Mouse (Mus musculus): Measurements from ENCODE around the gene Atg13. TPM values are rescaled to one million over a fixed set of nuclear protein-coding genes. Genes with fewer than 3 reads are reported as not detected.

Gene Atg13
- total and polyA plus RNA-seq, 3 experiments: 8.5 to 34.8 (median 22.2) TPM

DNA sequence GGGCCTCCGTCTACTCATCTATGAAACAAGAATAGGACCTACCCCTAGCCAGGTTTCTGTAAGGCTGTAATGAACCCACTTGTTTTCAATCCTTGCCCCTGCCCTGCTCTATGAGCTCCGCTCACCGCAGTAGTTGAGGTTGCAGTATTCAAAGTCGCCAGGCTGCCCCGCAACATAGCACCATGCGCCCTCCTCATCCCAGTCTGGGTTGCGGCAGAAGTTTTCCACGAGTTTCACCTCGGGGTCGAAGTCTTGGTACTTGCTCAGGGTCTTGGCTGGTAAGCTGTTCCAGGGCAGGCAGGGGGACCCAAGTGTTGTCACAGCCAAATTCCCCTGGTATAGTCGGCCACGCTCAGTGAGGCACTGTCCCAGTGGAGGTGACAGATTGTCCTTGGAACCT lies 80.0 kb downstream of the Atg13 start:
- Histone ChIP-seq H3K36me3 (replicated peaks) (no peaks in the 10 kb centered on the region), H3K4me1 (ENCODE audit: insufficient read depth, low read depth, low read length) (peaks cover 42% of the 10 kb centered on the region), H3K4me3 (ENCODE audit: low read depth, low read length) (no peak overlapping the region), H3K27me3 (ENCODE audit: insufficient read depth, low read length) (peaks cover 36% of the 10 kb centered on the region), H3K9me3 (replicated peaks) (no peaks in the 10 kb centered on the region)
- TF ChIP-seq GATA1 (IDR thresholded peaks at IDR 0.05; ENCODE audit: borderline replicate concordance, low read length) (no peak), TAL1 (conservative IDR thresholded peaks at IDR 0.05; ENCODE audit: low read depth, low read length) (no peak), CTCF (IDR thresholded peaks at IDR 0.05; ENCODE audit: low read depth, low read length) (no peak), GATA2 (IDR thresholded peaks at IDR 0.05; ENCODE audit: borderline replicate concordance, low read depth, low read length) (no peak), POLR2AphosphoS5 (IDR thresholded peaks at IDR 0.05; ENCODE audit: insufficient replicate concordance, low read depth, low read length) (no peak)
- no peak for ATAC-seq (ENCODE audit: extremely low read depth, insufficient number of reproducible peaks, low FRiP score, poor library complexity, severe bottlenecking)
- DNase-seq (ENCODE audit: low spot score): no peak

DNA sequence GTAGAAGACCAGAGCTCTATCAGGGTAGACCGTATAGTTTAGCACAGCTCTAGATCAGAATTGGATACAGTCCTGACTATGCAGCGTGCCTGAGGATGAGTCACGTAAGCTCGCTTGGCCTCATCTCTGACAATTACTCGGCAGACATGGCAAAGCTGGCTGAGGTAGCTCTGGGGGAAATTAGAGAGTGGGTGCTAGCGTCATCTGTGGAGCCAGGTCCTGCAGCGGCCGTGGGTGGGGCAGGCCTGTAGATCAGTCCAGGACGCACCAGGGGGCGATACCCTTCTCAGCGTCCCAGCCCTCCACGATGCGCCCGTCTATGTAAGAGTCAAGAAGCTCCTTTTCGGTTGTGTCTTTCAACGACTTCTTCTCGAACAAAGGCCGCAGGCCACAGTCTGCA lies 80.7 kb downstream of the Atg13 start:
- Histone ChIP-seq H3K36me3 (replicated peaks) (no peaks in the 10 kb centered on the region), H3K9me3 (replicated peaks) (no peaks in the 10 kb centered on the region), H3K4me1 (ENCODE audit: insufficient read depth, low read depth, low read length) (peaks cover 35% of the 10 kb centered on the region), H3K4me3 (ENCODE audit: low read depth, low read length) (no peak overlapping the region), H3K27me3 (ENCODE audit: insufficient read depth, low read length) (peaks cover 36% of the 10 kb centered on the region)
- TF ChIP-seq CTCF (IDR thresholded peaks at IDR 0.05; ENCODE audit: low read depth, low read length) (no peak), TAL1 (conservative IDR thresholded peaks at IDR 0.05; ENCODE audit: low read depth, low read length) (no peak), GATA1 (IDR thresholded peaks at IDR 0.05; ENCODE audit: borderline replicate concordance, low read length) (no peak), GATA2 (IDR thresholded peaks at IDR 0.05; ENCODE audit: borderline replicate concordance, low read depth, low read length) (no peak), POLR2AphosphoS5 (IDR thresholded peaks at IDR 0.05; ENCODE audit: insufficient replicate concordance, low read depth, low read length) (no peak)
- ATAC-seq (ENCODE audit: extremely low read depth, insufficient number of reproducible peaks, low FRiP score, poor library complexity, severe bottlenecking) (no peak), DNase-seq (ENCODE audit: low spot score) (no peak)

- ATAC-seq (ENCODE audit: extremely low read depth, insufficient number of reproducible peaks, low FRiP score, poor library complexity, severe bottlenecking) (no peak), DNase-seq (ENCODE audit: low spot score) (no peak)
- peaks cover 20% of the 10 kb centered on the region for H3K4me1 ChIP-seq (ENCODE audit: insufficient read depth, low read depth, low read length)
- H3K9me3 ChIP-seq (replicated peaks): no peaks in the 10 kb centered on the region
- H3K4me3 ChIP-seq (ENCODE audit: low read depth, low read length): no peak overlapping the region
- H3K36me3 ChIP-seq (replicated peaks): peaks cover 9% of the 10 kb centered on the region
- TF ChIP-seq POLR2AphosphoS5 (IDR thresholded peaks at IDR 0.05; ENCODE audit: insufficient replicate concordance, low read depth, low read length) (no peak), CTCF (IDR thresholded peaks at IDR 0.05; ENCODE audit: low read depth, low read length) (no peak), GATA2 (IDR thresholded peaks at IDR 0.05; ENCODE audit: borderline replicate concordance, low read depth, low read length) (no peak), TAL1 (conservative IDR thresholded peaks at IDR 0.05; ENCODE audit: low read depth, low read length) (no peak), GATA1 (IDR thresholded peaks at IDR 0.05; ENCODE audit: borderline replicate concordance, low read length) (no peak)
- H3K27me3 ChIP-seq (ENCODE audit: insufficient read depth, low read length): peaks cover 36% of the 10 kb centered on the region
Measured at GRCm38 (mm10) chr2:91628171-91628570, 82.2 kb downstream of the Atg13 start.

DNA sequence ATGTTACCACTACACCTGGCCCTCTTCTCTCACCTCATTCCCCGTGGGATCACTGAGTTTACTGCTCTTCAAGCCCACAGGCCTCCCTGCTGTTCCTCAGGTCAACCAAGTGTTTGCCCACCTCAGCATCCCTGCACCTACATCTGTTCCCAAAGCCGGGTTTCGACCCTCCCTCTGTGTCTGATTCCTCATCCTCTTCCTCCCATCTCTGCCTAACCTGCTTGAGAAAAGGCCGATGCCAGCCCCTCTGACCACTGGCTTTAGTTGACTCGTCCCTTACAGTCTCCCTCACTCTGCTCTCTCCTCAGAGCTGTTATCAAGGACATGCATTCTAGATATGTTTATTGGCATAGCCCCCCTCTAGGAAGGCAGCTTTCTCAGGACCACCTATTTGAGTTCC lies 82.9 kb downstream of the Atg13 start:
- H3K4me1 ChIP-seq (ENCODE audit: insufficient read depth, low read depth, low read length): peaks cover 13% of the 10 kb centered on the region
- no peak for ATAC-seq (ENCODE audit: extremely low read depth, insufficient number of reproducible peaks, low FRiP score, poor library complexity, severe bottlenecking)

More for the DNA sequence above, 82.9 kb downstream of the Atg13 start:
- Histone ChIP-seq H3K36me3 (replicated peaks) (peaks cover 11% of the 10 kb centered on the region), H3K4me3 (ENCODE audit: low read depth, low read length) (no peak overlapping the region), H3K27me3 (ENCODE audit: insufficient read depth, low read length) (peaks cover 36% of the 10 kb centered on the region), H3K9me3 (replicated peaks) (no peaks in the 10 kb centered on the region)
- TF ChIP-seq CTCF (IDR thresholded peaks at IDR 0.05; ENCODE audit: low read depth, low read length) (no peak), GATA2 (IDR thresholded peaks at IDR 0.05; ENCODE audit: borderline replicate concordance, low read depth, low read length) (no peak), GATA1 (IDR thresholded peaks at IDR 0.05; ENCODE audit: borderline replicate concordance, low read length) (no peak), TAL1 (conservative IDR thresholded peaks at IDR 0.05; ENCODE audit: low read depth, low read length) (no peak), POLR2AphosphoS5 (IDR thresholded peaks at IDR 0.05; ENCODE audit: insufficient replicate concordance, low read depth, low read length) (no peak)
- DNase-seq (ENCODE audit: low spot score): no peak

Other genes starting within 250 kb of the Atg13 start
- 120 and 153 TPM in 2 replicates for gene Ckap5, start 183.8 kb downstream of the Atg13 start, total RNA-seq (2014; fragmentation: Nextera tagmentation)
- 81.2 and 97.6 TPM in 2 replicates for gene Ckap5, start 183.8 kb downstream of the Atg13 start, total RNA-seq (2017)
- 3.0 and 3.8 TPM in 2 replicates for gene Ckap5, start 183.8 kb downstream of the Atg13 start, polyA plus RNA-seq (2012)
- not detected in 2 replicates for gene F2, start 74.2 kb downstream of the Atg13 start, total RNA-seq (2014; fragmentation: Nextera tagmentation)
- gene F2, start 74.2 kb downstream of the Atg13 start, total RNA-seq (2017): 0.06 and 0.11 TPM in 2 replicates
- 0.09 TPM in 2 replicates for gene F2, start 74.2 kb downstream of the Atg13 start, polyA plus RNA-seq (2012)
- 9.5 and 9.9 TPM in 2 replicates for gene Zfp408, start 60.8 kb downstream of the Atg13 start, total RNA-seq (2014; fragmentation: Nextera tagmentation)
- 12.5 and 13.3 TPM in 2 replicates for gene Zfp408, start 60.8 kb downstream of the Atg13 start, total RNA-seq (2017)
- 15.2 and 16.9 TPM in 2 replicates for gene Zfp408, start 60.8 kb downstream of the Atg13 start, polyA plus RNA-seq (2012)
- gene Arhgap1, start 60.7 kb downstream of the Atg13 start, total RNA-seq (2014; fragmentation: Nextera tagmentation): 53.1 and 61.5 TPM in 2 replicates
- gene Arhgap1, start 60.7 kb downstream of the Atg13 start, total RNA-seq (2017): 58.1 and 65.1 TPM in 2 replicates
- 27.8 and 37.8 TPM in 2 replicates for gene Arhgap1, start 60.7 kb downstream of the Atg13 start, polyA plus RNA-seq (2012)
- 14.8 and 17.0 TPM in 2 replicates for gene Harbi1, start 276 bp upstream of the Atg13 start, total RNA-seq (2014; fragmentation: Nextera tagmentation)
- 14.8 and 15.2 TPM in 2 replicates for gene Harbi1, start 276 bp upstream of the Atg13 start, total RNA-seq (2017)
- gene Harbi1, start 276 bp upstream of the Atg13 start, polyA plus RNA-seq (2012): 1.2 and 2.9 TPM in 2 replicates
- gene Ambra1, start 19.6 kb upstream of the Atg13 start, total RNA-seq (2014; fragmentation: Nextera tagmentation): 64.0 and 65.8 TPM in 2 replicates
- gene Ambra1, start 19.6 kb upstream of the Atg13 start, total RNA-seq (2017): 13.2 and 14.3 TPM in 2 replicates
- 29.8 and 30.5 TPM in 2 replicates for gene Ambra1, start 19.6 kb upstream of the Atg13 start, polyA plus RNA-seq (2012)
- 0.60 TPM in 1 of 2 replicates, not detected in the other for gene Chrm4, start 216.7 kb upstream of the Atg13 start, total RNA-seq (2014; fragmentation: Nextera tagmentation)
- 0.11 and 0.23 TPM in 2 replicates for gene Chrm4, start 216.7 kb upstream of the Atg13 start, total RNA-seq (2017)
- gene Chrm4, start 216.7 kb upstream of the Atg13 start, polyA plus RNA-seq (2012): 0.04 TPM in 1 of 2 replicates, not detected in the other
- gene Mdk, start 221.7 kb upstream of the Atg13 start, total RNA-seq (2014; fragmentation: Nextera tagmentation): 4.5 and 4.9 TPM in 2 replicates
- 0.76 and 0.81 TPM in 2 replicates for gene Mdk, start 221.7 kb upstream of the Atg13 start, total RNA-seq (2017)
- gene Mdk, start 221.7 kb upstream of the Atg13 start, polyA plus RNA-seq (2012): 5.5 and 5.8 TPM in 2 replicates
- gene Gm9821, start 235.1 kb upstream of the Atg13 start, total RNA-seq (2014; fragmentation: Nextera tagmentation): not detected in 2 replicates
- 1.6 and 1.8 TPM in 2 replicates for gene Gm9821, start 235.1 kb upstream of the Atg13 start, total RNA-seq (2017)
- gene Gm9821, start 235.1 kb upstream of the Atg13 start, polyA plus RNA-seq (2012): 0.07 and 0.10 TPM in 2 replicates

All from G1E (cell line).